Mouse (Mus musculus): ENCODE data around the gene Ppara. TPM values are rescaled to one million over a fixed set of nuclear protein-coding genes. Genes with fewer than 3 reads are reported as not detected.

The Ppara gene
- polyA plus RNA-seq, 1 experiment from 2014 or later, result 2.7 TPM

- TF ChIP-seq CTCF (IDR thresholded peaks at IDR 0.05; ENCODE audit: low read depth), result no peak
- ATAC-seq (ENCODE audit: insufficient read depth) (no peak), DNase-seq (no peak)
- WGBS, result 82% methylated on average over 6 of the region's 6 CpGs
- Histone ChIP-seq H3K36me3 (ENCODE audit: insufficient read depth) (no peaks in the 10 kb centered on the region), H3K4me1 (ENCODE audit: insufficient read depth) (no peaks in the 10 kb centered on the region), H3K4me3 (ENCODE audit: low read depth, low read length) (no peak overlapping the region), H3K4me2 (no peak overlapping the region), H3K9me3 (ENCODE audit: low read depth, low read length) (no peaks in the 10 kb centered on the region; the same call in 1 of the 2 replicates), H3K27ac (ENCODE audit: low read depth) (no peak overlapping the region), H3K9ac (no peak overlapping the region), H3K27me3 (ENCODE audit: insufficient read depth, low read length) (no peaks in the 10 kb centered on the region)
Measured at GRCm38 (mm10) chr15:85787482-85787881, 52.7 kb downstream of the Ppara start.

GRCm38 (mm10) chr15:85788051-85788450 lies 53.3 kb downstream of the Ppara start:
- Histone ChIP-seq H3K9me3 (ENCODE audit: low read depth, low read length) (no peaks in the 10 kb centered on the region; the same call in 1 of the 2 replicates), H3K27me3 (ENCODE audit: insufficient read depth, low read length) (no peaks in the 10 kb centered on the region), H3K36me3 (ENCODE audit: insufficient read depth) (no peaks in the 10 kb centered on the region), H3K9ac (no peak overlapping the region), H3K4me3 (ENCODE audit: low read depth, low read length) (no peak overlapping the region), H3K27ac (ENCODE audit: low read depth) (no peak overlapping the region), H3K4me1 (ENCODE audit: insufficient read depth) (no peaks in the 10 kb centered on the region), H3K4me2 (no peak overlapping the region)
- 89% methylated on average over 4 of the region's 4 CpGs for WGBS
- DNase-seq, result no peak
- TF ChIP-seq CTCF (IDR thresholded peaks at IDR 0.05; ENCODE audit: low read depth), result no peak
- ATAC-seq (ENCODE audit: insufficient read depth), result no peak

- DNase-seq (no peak), ATAC-seq (ENCODE audit: insufficient read depth) (no peak)
- TF ChIP-seq CTCF (IDR thresholded peaks at IDR 0.05; ENCODE audit: low read depth), result no peak
- H3K36me3 ChIP-seq (ENCODE audit: insufficient read depth), result no peaks in the 10 kb centered on the region
- H3K4me1 ChIP-seq (ENCODE audit: insufficient read depth), result no peaks in the 10 kb centered on the region
- H3K4me2 ChIP-seq, result no peak overlapping the region
- no peaks in the 10 kb centered on the region for H3K9me3 ChIP-seq (ENCODE audit: low read depth, low read length)
- H3K27me3 ChIP-seq (ENCODE audit: insufficient read depth, low read length), result no peaks in the 10 kb centered on the region
- WGBS, result 66% methylated on average over 16 of the region's 16 CpGs
- no peak overlapping the region for H3K9ac ChIP-seq
- no peak overlapping the region for H3K27ac ChIP-seq (ENCODE audit: low read depth)
- H3K4me3 ChIP-seq (ENCODE audit: low read depth, low read length), result no peak overlapping the region
Measured at GRCm38 (mm10) chr15:85788633-85789032, 53.9 kb downstream of the Ppara start.

GRCm38 (mm10) chr15:85791449-85791848 lies 56.7 kb downstream of the Ppara start:
- WGBS, result 70% methylated on average over 4 of the region's 4 CpGs
- ATAC-seq (ENCODE audit: insufficient read depth), result no peak
- Histone ChIP-seq H3K4me2 (no peak overlapping the region), H3K4me3 (ENCODE audit: low read depth, low read length) (no peak overlapping the region), H3K9ac (no peak overlapping the region), H3K4me1 (ENCODE audit: insufficient read depth) (no peaks in the 10 kb centered on the region), H3K27ac (ENCODE audit: low read depth) (no peak overlapping the region), H3K9me3 (ENCODE audit: low read depth, low read length) (no peaks in the 10 kb centered on the region), H3K36me3 (ENCODE audit: insufficient read depth) (no peaks in the 10 kb centered on the region), H3K27me3 (ENCODE audit: insufficient read depth, low read length) (no peaks in the 10 kb centered on the region)
- TF ChIP-seq CTCF (IDR thresholded peaks at IDR 0.05; ENCODE audit: low read depth), result no peak
- DNase-seq, result no peak

GRCm38 (mm10) chr15:85792819-85793218 lies 58.0 kb downstream of the Ppara start:
- no peak for TF ChIP-seq CTCF (IDR thresholded peaks at IDR 0.05; ENCODE audit: low read depth)
- H3K9me3 ChIP-seq (ENCODE audit: low read depth, low read length), result no peaks in the 10 kb centered on the region
- DNase-seq (peak; percentile 70), ATAC-seq (ENCODE audit: insufficient read depth) (no peak)
- H3K4me2 ChIP-seq, result no peak overlapping the region
- H3K4me3 ChIP-seq (ENCODE audit: low read depth, low read length), result no peak overlapping the region
- no peak overlapping the region for H3K27ac ChIP-seq (ENCODE audit: low read depth)
- H3K27me3 ChIP-seq (ENCODE audit: insufficient read depth, low read length), result no peaks in the 10 kb centered on the region
- no peaks in the 10 kb centered on the region for H3K4me1 ChIP-seq (ENCODE audit: insufficient read depth)
- no peak overlapping the region for H3K9ac ChIP-seq
- no peaks in the 10 kb centered on the region for H3K36me3 ChIP-seq (ENCODE audit: insufficient read depth)
- 74% methylated on average over 1 of the region's 1 CpGs for WGBS

- Histone ChIP-seq H3K27me3 (ENCODE audit: insufficient read depth, low read length) (no peaks in the 10 kb centered on the region), H3K4me2 (no peak overlapping the region), H3K9ac (no peak overlapping the region), H3K4me1 (ENCODE audit: insufficient read depth) (no peaks in the 10 kb centered on the region), H3K4me3 (ENCODE audit: low read depth, low read length) (no peak overlapping the region), H3K9me3 (ENCODE audit: low read depth, low read length) (no peaks in the 10 kb centered on the region), H3K36me3 (ENCODE audit: insufficient read depth) (no peaks in the 10 kb centered on the region), H3K27ac (ENCODE audit: low read depth) (no peak overlapping the region)
- DNase-seq (no peak), ATAC-seq (ENCODE audit: insufficient read depth) (no peak)
- TF ChIP-seq CTCF (IDR thresholded peaks at IDR 0.05; ENCODE audit: low read depth), result no peak
- 78% methylated on average over 6 of the region's 6 CpGs for WGBS
Measured at GRCm38 (mm10) chr15:85795516-85795915, 60.7 kb downstream of the Ppara start.

- no peak overlapping the region for H3K4me3 ChIP-seq (ENCODE audit: low read depth, low read length)
- no peak for TF ChIP-seq CTCF (IDR thresholded peaks at IDR 0.05; ENCODE audit: low read depth)
- 87% methylated on average over 8 of the region's 8 CpGs for WGBS
- no peaks in the 10 kb centered on the region for H3K9me3 ChIP-seq (ENCODE audit: low read depth, low read length)
- no peak overlapping the region for H3K4me2 ChIP-seq
- DNase-seq, result no peak
- no peaks in the 10 kb centered on the region for H3K36me3 ChIP-seq (ENCODE audit: insufficient read depth)
- ATAC-seq (ENCODE audit: insufficient read depth), result no peak
- H3K9ac ChIP-seq, result no peak overlapping the region
- H3K27ac ChIP-seq (ENCODE audit: low read depth), result no peak overlapping the region
- H3K27me3 ChIP-seq (ENCODE audit: insufficient read depth, low read length), result no peaks in the 10 kb centered on the region
- no peaks in the 10 kb centered on the region for H3K4me1 ChIP-seq (ENCODE audit: insufficient read depth)
Measured at GRCm38 (mm10) chr15:85798676-85799075, 63.9 kb downstream of the Ppara start.

- DNase-seq (no peak), ATAC-seq (ENCODE audit: insufficient read depth) (no peak)
- Histone ChIP-seq H3K9me3 (ENCODE audit: low read depth, low read length) (no peaks in the 10 kb centered on the region), H3K27me3 (ENCODE audit: insufficient read depth, low read length) (no peaks in the 10 kb centered on the region), H3K4me2 (no peak overlapping the region), H3K4me3 (ENCODE audit: low read depth, low read length) (no peak overlapping the region), H3K9ac (no peak overlapping the region), H3K4me1 (ENCODE audit: insufficient read depth) (no peaks in the 10 kb centered on the region), H3K27ac (ENCODE audit: low read depth) (no peak overlapping the region), H3K36me3 (ENCODE audit: insufficient read depth) (no peaks in the 10 kb centered on the region)
- TF ChIP-seq CTCF (IDR thresholded peaks at IDR 0.05; ENCODE audit: low read depth), result no peak
- WGBS, result 81% methylated on average over 2 of the region's 2 CpGs
Measured at GRCm38 (mm10) chr15:85802931-85803330, 68.1 kb downstream of the Ppara start.

Data from lung, embryonic 14.5 days (tissue).